Mouse (Mus musculus): ENCODE measurements at regions not wholly inside any gene's neighbourhood (a gene's known extent, or its start where the extent isn't known, plus 50 kb on each side); places are given as distances from the start of the nearest gene placed in this dataset.

DNA sequence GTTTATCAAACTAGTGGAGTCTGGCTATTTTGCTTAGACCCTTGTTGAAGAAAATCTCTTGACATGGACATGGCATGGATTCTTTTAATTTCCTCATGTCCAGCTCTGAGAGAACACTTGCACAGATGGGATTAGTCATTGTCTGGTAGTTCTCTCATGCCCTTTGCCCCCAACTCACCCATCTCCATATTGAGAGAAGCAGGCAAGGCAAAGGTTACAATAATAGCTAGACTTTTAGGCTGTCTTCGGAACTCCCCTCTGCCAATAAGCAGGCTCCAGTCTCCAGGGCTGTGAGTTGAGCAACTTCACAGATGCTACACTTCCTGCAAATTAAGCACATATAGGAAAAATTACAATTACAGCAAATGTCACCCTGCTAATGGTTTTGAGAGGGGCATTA lies 558.0 kb upstream of the Alcam start:
- DNase-seq (ENCODE audit: low spot score in 2 of 2): no peak

DNA sequence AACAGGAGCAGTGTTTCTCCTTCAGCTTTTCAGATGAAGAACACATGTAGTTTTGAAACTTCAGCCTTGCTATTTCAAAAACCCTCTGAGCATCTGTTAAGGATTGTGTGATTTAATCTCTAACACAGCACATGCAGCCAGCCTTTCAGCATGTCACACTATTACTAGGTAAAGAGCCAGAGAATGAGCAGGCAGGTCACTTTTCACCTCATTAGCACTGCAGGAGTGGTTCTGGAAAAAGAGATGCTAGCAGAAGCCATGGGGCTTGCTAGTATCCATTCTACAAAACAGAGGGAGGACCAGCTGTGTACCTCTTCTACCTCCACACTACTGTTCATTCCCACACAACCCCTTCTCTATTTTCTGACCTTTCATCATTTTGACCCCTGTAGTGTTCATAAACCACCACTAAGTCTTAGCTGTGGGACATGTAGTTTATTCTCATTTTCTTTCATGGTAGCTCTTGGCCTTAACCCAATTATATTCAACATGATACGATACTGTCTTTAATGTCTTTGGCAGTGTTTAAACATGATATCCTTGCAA lies 535.1 kb upstream of the Alcam start:
- no peak for DNase-seq (ENCODE audit: low spot score in 2 of 2)

DNA sequence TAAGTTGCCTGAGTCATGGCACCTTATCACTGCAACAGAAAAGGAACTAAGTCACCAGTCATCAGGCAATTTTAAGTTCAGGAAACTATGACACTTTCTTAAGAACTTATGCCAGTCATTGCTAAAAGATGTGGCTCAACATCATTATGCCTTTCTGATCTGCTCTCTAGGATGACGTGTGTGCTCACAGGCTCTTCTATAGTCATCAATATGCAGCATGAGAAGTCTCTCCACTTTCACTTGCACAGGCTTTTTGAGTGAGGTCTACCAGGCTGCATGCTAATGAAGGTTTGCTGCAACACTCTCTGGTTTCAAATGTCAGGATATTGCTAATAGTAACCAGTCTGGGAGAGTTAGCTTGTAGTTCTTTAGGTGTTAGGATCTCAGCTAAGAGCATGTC lies 530.5 kb upstream of the Alcam start:
- no peak for DNase-seq (ENCODE audit: low spot score in 2 of 2)

DNA sequence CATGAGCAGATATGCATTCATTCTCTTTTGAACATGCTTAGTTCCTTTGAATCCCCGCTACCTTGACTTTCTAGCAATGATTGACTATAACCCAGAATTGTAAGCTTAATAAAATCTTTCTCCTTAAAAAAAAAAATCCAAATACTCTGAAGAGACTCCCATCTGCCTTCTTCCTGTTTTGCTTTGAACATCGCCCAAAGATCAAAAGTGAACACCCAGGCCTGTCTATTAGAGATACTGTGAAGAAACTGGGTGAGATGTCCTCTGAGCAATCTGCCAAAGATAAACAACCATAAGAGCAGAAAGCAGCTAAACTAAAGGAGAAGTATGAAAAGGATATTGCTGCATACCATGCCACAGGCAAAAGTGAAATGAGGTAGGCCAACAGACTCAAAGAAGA lies 527.1 kb upstream of the Alcam start:
- DNase-seq (ENCODE audit: low spot score in 2 of 2): no peak

DNA sequence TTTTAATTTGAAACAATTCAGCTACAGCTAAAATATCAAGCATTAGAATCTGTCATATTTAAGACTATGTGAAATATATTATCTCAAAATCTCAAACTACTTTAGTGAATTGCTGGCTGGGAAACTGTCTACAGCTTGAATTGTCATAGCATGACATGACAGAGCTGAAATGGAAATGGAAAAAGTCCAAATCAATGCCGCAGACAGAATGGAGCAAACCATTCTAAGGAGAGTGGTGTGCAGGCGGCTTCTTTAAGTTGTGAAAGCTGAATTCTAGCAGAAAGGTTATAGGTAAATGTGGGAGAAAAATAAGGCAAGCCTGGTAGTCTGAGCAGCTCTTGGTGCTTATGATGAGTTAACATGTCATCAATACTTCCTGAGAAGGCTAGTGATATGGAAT lies 518.9 kb upstream of the Alcam start:
- no peak for DNase-seq (ENCODE audit: low spot score in 2 of 2)

DNA sequence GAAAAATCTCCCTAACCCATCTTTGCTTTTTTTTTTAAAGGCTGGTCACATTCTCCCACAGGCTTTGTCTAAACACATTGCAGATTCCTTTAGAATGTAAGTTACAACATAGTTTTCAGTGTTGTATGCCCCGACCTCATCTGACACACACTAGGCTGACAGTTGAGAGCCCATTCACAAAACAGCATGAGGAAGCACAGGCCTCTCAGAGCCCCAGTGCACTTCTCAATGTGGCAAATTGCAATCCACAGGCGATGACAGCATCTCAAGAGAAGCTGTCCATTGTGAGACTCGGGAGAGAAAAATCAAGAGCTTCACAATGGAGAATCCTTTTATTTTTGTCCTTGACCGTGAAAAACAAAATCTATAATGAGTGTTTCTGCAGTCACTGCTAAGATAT lies 493.8 kb upstream of the Alcam start:
- DNase-seq (ENCODE audit: low spot score in 2 of 2): no peak

DNA sequence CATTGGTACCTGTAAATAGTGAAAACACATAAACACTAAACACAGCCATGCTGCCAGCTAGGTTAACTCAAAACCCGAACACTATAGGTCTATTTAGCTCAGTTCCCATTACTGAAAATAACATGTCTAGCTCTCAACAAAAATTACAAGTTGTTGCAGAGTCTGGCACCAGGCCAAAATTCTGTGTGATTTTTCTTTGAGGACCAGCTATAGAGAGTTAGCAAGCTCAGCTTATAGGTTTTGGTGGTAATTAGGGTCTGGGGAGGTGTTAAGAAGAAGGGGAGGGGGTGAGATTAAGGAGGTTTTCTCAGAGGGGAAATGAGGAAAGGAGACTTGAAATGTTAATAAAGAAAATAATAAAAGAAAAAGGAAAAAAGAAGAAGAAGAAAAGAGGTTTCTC lies 480.9 kb upstream of the Alcam start:
- no peak for DNase-seq (ENCODE audit: low spot score in 2 of 2)

DNA sequence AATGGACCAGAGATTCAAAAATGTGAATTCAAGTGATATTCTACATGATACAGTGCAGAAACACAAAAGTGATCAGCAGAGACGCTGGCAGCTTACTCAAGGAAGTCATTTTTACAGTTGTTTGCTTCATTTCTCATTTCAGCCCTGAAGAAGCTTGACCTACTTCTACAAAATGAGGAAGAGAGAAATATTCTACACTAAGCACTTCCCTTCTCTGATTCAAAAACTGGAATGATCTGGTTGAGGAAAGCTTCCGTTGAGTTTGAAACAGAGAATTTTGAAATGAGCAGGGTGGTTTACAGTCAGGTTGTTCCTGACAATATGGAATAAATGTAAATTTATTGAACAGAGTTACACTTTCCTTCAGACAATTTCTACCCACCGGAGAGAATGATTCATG lies 478.1 kb upstream of the Alcam start:
- DNase-seq (ENCODE audit: low spot score in 2 of 2): no peak

DNA sequence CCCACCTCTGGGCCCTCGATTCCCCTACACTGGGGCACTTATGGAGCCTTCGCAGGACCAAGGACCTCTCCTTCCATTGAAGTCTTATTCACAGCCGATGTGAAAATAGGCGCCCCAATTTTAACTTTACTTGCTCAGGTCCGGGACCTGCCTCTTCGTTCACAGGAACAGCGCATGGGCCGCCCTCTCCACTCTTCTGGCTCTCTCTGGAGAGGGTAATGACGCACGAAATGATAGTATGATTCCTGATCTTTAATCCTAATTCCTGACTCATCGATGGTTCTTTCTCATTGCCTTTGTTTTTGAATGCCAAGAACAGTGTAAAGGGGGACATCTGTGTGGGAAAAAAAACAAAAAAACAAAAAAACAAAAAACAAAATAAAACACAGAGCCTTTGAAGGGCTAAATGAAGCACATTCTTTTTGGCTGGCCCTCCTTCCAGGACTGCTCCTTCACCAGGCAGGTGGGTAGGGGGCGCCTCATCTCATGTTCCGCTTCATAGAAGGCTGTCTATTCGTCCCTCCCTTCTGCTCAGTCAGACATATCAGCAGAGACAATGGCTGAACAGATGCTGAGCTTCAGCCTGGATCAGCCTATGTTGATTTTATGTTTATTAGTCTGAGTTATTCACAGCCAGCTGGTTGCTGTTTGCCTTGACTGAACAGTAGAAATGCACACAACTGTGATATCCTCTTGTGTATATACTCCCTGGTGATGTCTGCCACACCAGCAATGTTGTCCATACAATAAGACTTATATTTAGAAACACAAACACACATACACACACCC lies 438.8 kb upstream of the Alcam start:
- DNase-seq (ENCODE audit: low spot score in 2 of 2): no peak

DNA sequence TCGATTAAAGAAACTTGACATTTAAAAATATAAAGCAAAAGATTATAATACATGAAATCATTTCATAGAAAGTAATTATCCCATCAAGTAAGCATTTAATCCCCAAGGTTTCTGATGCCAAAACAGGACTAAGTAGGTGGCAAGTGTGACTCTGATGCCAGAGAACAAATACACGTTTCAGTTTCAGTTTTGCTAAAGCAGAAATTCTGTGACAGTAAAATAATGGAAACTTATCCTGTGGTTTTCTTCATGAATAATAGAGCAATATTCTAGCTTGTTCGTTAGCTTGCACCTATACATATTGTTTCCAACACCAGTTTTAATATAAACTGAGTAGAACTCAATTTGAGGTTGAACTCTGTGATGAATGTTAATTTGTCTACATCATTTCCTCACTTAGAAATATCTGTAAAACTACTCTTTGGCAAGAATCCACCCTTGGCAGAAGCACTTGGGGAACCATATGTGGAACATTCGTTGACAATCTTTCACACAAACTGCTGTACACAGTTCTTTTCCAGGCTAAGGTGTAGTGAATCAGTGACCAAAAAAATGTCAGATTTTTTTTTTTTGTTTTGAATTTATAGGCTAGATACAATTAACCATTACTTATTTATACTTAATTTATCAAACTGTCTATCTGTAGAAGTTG lies 425.7 kb upstream of the Alcam start:
- no peak for DNase-seq (ENCODE audit: low spot score in 2 of 2)

DNA sequence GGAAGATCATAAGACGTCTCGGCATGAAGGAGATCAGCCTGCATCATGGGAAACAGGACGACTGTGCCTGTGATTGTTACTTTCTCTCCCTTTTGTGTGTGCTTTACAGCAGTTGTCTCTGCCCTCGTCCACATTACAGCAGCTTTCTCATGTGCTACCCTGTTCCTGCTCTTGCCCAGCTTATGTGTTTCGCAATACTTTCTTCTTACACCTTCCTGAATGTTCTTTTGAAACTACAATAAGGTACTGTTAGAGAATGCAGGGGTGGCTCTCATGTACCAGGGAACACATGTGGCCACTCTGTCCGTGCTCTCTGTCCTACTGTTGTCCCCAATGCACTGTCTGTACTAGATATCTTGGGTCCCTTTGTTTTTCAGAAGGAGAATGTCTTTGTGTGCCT lies 414.0 kb upstream of the Alcam start:
- DNase-seq (ENCODE audit: low spot score in 2 of 2): no peak

DNA sequence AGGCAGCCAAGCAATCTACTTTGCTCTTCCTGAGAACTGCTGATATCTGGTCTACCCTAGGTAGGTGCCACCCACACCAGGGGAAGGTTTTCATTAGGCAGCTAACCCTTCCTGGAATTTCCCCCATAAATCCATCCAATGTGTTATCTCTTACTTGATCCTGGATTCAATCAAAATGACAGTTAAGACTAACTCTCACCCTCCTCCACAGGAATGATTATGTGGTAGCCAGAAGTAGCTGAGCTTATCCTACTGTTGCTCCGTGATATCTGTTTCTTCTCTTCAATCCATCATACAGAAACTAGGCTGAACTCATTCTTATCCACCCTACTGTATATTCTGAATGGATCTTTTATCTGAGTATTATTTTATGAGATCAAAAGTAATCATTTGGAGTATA lies 409.7 kb upstream of the Alcam start:
- DNase-seq (ENCODE audit: low spot score in 2 of 2): no peak

DNA sequence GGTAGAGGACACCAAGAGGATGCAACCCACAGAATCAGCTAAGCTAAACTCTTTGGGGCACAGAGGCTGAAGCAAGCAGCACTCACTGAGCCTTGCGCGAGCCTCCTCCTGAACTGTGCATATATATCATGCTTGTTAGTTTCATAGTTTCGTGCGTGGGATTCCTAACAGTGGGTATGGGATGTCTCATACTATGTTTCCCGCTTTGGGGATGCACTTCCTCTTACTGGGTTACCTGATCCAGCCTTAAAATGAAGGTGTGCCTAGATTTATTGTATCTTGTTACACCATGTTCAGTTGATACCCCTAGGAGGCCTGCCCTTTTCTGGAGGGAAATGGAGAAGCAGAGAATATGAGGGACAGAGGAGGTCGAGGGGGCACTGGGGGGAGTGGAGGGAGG lies 407.4 kb upstream of the Alcam start:
- no peak for DNase-seq (ENCODE audit: low spot score in 2 of 2)

DNA sequence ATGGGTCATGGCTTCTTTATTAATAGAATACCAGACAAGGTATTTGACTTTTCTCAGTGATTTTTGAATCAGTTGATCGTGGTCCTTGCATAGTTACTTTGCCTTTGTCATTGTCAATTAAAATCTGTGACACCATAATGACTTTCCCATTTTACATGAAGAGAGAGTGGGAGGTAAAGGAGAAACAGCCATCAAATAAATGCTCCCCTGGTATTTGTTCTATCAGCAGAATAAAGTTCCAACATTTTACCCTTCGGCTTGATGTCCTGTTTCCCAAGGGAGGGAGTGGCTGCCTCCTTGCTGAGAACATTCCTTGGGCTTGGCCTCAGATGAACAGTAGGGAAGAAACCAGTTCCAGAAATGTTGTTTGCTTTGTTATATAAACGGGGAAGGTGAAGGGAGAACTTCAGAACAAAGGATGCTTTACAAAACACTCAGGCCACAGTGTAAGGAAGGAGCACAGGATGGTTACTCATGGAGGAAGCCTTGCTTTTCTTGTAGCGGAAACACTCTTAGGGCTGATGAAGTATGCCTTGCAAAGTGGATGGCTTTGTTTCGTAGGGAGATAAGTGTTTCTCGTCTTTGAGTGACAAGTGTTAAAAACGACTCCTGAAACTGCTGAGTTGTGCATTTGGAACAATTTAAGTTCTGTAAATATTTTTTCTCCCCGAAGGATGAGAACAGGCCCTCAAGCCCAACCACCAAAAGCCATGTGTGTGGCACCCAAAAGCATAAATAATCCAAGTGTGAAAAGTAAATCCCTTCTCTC lies 404.8 kb upstream of the Alcam start:
- no peak for DNase-seq (ENCODE audit: low spot score in 2 of 2)

DNA sequence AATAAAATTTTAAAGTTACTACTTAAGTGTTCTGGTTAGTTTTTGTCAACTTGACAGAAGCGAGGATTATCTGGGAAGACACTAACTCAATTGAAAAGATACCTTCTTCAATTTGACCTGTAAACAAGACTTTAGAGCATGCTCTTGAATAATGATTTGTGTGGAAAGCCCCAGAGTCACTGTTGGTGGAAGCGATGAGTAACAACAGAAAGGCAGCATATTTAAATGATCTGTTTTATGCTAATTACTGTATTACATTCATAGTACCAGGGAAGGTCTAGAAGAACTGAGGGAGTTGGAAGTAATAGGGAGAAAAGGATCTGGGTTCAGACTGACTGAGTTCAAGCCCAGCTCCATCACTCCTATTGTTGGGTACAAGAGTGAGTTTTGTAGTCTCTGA lies 397.3 kb upstream of the Alcam start:
- DNase-seq (ENCODE audit: low spot score in 2 of 2): no peak

DNA sequence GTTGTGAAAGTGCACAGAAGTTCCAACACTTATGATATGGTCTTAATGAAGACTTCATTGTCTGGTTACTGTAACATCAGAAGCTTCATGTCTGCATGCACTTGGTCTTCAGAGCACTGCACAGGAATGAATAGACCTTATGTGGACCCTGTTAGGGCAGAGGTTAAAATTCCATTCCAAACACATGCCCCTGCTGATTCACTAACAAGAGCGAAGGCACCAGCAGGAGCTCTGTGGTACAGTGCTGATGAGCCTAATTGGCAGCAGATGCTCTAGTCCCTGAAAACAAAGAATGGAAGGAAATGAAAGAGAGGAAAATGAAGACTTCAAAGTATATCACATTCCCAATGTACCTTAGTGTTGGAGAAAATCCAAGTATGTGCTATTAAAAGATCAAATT lies 365.1 kb upstream of the Alcam start:
- DNase-seq (ENCODE audit: low spot score in 2 of 2): no peak

DNA sequence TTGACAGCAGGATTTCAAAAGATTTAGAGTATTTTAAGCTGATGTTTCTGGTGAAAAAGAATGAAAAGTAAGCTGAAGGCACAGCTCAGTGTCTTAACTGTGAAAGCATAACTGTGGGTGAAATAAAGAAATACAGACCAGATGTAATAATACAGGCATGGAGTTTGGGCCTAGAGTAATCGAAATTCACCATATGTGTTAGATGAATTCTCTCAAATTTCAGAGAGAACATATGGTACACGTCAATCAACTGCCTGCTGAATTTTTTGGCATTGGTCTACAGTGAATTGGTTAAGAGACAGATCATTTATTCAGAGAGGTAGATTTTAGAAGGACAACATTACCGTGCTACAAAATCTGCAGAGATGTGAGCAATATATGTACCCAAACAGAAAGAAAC lies 357.3 kb upstream of the Alcam start:
- no peak for DNase-seq (ENCODE audit: low spot score in 2 of 2)

DNA sequence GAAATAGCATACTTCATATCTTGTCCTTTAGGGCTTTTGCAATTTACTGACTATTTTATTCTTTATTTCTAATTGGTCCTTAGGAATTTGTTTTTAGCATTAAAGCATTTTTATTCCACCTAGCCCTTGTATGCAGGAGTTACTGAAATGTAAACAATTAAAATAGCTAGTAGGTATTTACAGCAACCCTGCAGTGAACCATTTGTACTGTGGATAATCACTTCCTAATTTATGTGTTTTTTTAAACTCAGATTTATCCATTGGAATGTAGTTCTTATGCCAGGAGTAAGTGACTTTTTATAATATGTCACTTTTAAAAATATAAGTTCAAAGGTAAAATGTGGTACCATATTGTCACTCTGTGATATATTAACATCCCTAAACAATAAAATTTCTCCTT lies 350.5 kb upstream of the Alcam start:
- DNase-seq (ENCODE audit: low spot score in 2 of 2): no peak

DNA sequence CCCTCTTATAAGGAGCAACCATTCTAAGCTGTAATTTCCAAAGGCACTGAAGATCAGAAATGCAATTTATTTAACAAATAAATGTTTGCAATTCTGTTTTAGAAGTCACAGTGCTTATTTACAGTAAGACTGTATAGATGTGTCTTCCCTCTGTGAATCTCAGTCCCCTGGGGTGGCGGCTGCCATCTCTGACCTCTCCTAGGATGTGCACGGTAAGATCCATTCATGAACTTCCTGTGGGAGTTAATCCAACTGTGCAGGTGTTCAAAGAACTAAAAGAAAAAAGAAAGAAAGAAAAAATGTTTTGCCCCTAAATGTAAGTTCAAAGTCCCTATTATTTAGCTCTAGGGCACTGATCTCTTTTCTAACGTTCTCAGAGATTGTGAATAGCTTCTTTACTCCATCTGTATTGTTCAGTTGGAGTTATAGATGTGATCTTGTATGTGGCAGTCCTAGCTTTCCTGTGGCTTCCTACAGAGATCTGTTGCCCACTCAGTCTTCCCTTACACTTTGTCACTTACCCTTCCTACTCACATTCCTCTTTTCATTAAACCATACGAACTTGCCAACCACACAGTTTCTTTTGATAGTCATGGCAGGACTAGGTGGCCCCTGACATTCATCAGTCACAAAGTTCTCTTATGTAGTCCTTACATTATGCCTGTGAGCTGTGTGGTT lies 346.0 kb upstream of the Alcam start:
- DNase-seq (ENCODE audit: low spot score in 2 of 2): no peak

DNA sequence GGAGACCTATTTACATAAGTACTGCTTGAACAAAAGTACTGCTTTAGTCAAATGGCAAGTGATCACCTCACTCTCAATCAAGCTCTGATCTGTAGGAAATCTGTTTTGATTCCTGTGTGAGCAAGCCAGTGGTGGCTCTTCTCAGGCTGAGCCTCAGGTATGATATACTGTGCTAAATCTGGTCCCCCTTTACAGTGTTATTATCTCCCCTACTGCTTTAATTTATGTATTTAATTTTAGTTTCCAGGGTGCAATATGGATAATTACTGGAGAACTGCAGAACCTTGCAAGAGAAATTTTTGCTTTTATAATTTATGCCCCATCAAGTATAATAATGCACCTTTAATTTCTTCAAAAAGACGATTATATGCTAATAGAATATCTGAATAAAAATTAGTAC lies 341.3 kb upstream of the Alcam start:
- no peak for DNase-seq (ENCODE audit: low spot score in 2 of 2)

DNA sequence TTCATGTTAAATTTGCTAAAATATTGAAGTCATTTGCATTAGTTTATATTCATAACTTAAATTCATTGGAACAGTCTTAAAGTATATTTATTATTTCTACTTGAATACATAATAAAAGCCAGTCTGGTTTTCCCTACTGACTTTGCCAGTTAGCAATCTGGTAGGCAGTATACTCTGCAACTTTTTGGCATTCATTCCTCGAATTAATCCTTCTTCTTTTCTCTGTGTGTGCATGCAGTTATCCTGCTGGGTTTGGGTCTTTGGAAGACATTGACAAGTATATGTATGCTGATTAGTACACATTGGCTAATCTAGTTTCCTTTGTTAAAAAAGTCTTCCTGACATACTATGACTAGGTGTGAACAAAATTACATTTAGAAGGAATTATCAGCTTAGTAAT lies 336.1 kb upstream of the Alcam start:
- DNase-seq (ENCODE audit: low spot score in 2 of 2): no peak

DNA sequence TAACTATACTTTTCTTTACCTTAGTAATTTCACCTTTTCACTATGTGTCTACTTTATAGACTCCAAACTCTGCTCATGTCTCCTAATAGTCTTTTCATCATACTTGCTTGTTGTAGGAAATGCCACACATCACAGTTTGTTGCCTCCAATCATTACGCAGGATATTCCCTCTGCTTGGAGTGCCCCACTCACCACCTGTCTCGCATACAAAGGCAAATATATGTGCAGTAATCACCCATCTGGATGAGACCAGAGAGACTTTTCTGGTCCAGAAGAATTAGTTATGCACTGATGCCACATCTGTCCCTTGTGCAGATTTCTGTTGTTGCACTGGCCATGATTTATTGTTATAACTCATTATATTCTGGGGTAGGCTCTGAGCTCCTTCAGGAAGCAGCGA lies 293.9 kb upstream of the Alcam start:
- DNase-seq (ENCODE audit: low spot score in 2 of 2): no peak
